Mouse (Mus musculus): Measurements from ENCODE around the gene 2210017I01Rik.

Gene 2210017I01Rik

GRCm38 (mm10) chr3:92565418-92565817, 41.9 kb downstream of the 2210017I01Rik start:
- DNase-seq (ENCODE audit: low spot score), result no peak

Data from embryo, embryonic 10 days (tissue).